12 mouse cellular contexts compared by ENCODE assay signal in the genomic region with DNA sequence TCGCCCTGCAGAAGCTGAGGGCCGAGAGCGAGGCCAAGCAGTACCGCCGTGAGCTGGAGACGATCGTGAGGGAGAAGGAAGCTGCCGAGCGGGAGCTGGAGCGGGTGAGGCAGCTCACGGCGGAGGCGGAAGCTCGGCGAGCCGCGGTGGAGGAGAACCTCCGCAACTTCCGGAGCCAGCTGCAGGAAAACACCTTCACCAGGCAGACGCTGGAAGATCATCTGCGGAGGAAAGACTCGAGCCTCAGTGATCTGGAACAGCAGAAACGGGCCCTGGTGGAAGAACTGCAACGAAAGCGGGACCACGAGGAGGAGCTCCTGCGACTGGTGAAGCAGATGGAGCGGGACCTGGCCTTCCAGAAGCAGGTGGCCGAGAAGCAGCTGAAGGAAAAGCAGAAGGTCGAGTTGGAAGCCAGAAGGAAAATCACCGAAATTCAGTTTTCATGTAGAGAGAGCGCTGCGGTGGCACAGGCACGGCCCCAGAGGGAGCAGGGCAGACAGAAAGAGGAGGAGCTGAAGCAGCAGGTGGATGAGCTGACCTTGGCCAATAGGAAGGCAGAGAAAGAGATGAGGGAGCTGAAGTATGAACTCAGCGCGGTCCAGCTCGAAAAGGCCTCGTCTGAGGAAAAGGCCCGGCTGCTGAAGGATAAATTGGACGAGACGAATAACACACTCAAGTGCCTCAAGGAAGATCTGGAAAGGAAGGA.
DNase-seq lines count a peak whose midpoint lies in the region; ATAC-seq and TF ChIP-seq lines count a peak whose summit lies in the region.
"Had no signal": no experiment of that assay in that cellular context is flagged by ENCODE, and none has a peak within 500 bp of the region (broad histone marks: within the 10 kb centered on the region; RNA-seq: fewer than 3 reads in every experiment).

No protein-coding gene starts in this region.

- no peaks in the 10 kb centered on the region for H3K27me3 ChIP-seq in heart, embryonic 14.5 days (ENCODE audit: control insufficient read depth, insufficient read depth, low read length)
- H3K27me3 ChIP-seq in E14TG2a.4 (ENCODE audit: insufficient read depth, low read length), result no peaks in the 10 kb centered on the region
- H3K27me3 ChIP-seq in embryonic facial prominence, embryonic 13.5 days, result no peaks in the 10 kb centered on the region
- H3K27me3 ChIP-seq in intestine, embryonic 16.5 days (replicated peaks; ENCODE audit: control insufficient read depth, insufficient read depth, low read length), result no peaks in the 10 kb centered on the region

- no peak for ATAC-seq in heart, embryonic 14.5 days (ENCODE audit: insufficient number of reproducible peaks, insufficient read depth, low FRiP score, low read depth)
- ATAC-seq in embryonic facial prominence, embryonic 13.5 days (ENCODE audit: insufficient number of reproducible peaks, insufficient read depth, low FRiP score, low TSS enrichment, low read depth), result no peak
- no peak for ATAC-seq in intestine, embryonic 16.5 days
- no peak for ATAC-seq in monocyte, adult 5-6 weeks (replicated peaks; ENCODE audit: insufficient number of reproducible peaks, low FRiP score, low TSS enrichment, poor library complexity, severe bottlenecking)

- DNase-seq in heart, adult 9 months (ENCODE audit: low spot score in 2 of 2), result no peak
- peak; percentile 57 for DNase-seq in ZHBTc4 (ENCODE audit: low read depth, low spot score)
- no peak for DNase-seq in left cerebral cortex, adult 2 months (ENCODE audit: extremely low spot score in 1 of 2, low spot score in 2 of 2)
- DNase-seq: adrenal gland, postnatal 14 days; kidney, adult 9 months; lung, postnatal 36 days; right cerebral cortex, postnatal 4 days had no signal

- intact Hi-C loops in left cerebral cortex, adult 2 months (cut with DNase I), result no loop called here

- WGBS in heart, embryonic 14.5 days, result 76% methylated on average over 41 of the region's 41 CpGs
- 87% methylated on average over 41 of the region's 41 CpGs for WGBS in embryonic facial prominence, embryonic 13.5 days
- WGBS in intestine, embryonic 16.5 days, result 90% methylated on average over 41 of the region's 41 CpGs

- H3K4me2 ChIP-seq in heart, embryonic 14.5 days (ENCODE audit: low read length), result peak overlapping the region; percentile 2; the same call in 1 of the 2 replicates
- peak overlapping the region; percentile 7; the same call in 1 of the 2 replicates for H3K4me2 ChIP-seq in embryonic facial prominence, embryonic 13.5 days
- no peak overlapping the region for H3K4me2 ChIP-seq in intestine, embryonic 16.5 days (ENCODE audit: low read depth, low read length)

- H3K4me1 ChIP-seq in heart, embryonic 14.5 days (ENCODE audit: control insufficient read depth in 2 of 2, insufficient read depth in 2 of 2, low read length in 2 of 2), result no peaks in the 10 kb centered on the region
- H3K4me1 ChIP-seq in E14TG2a.4 (replicated peaks; ENCODE audit: low read depth, low read length), result peaks cover 46% of the 10 kb centered on the region
- H3K4me1 ChIP-seq in embryonic facial prominence, embryonic 13.5 days, result no peaks in the 10 kb centered on the region
- H3K4me1 ChIP-seq in intestine, embryonic 16.5 days (ENCODE audit: control insufficient read depth, insufficient read depth, low read length), result no peaks in the 10 kb centered on the region

- peak overlapping the region in 1 of 2 experiments; percentile 28; a peak in 2 of 4 replicates for H3K4me3 ChIP-seq in heart, embryonic 14.5 days (ENCODE audit: control insufficient read depth in 1 of 2, insufficient read depth in 1 of 2, low read depth in 1 of 2, low read length in 2 of 2)
- peak overlapping the region; percentile 73 for H3K4me3 ChIP-seq in E14TG2a.4 (replicated peaks; ENCODE audit: low read length)
- no peak overlapping the region; the same call in 1 of the 2 replicates for H3K4me3 ChIP-seq in embryonic facial prominence, embryonic 13.5 days
- H3K4me3 ChIP-seq in intestine, embryonic 16.5 days (ENCODE audit: low read length), result no peak overlapping the region
- no peak overlapping the region for H3K4me3 ChIP-seq in left cerebral cortex, adult 2 months

- H3K9me3 ChIP-seq in heart, embryonic 14.5 days (ENCODE audit: control insufficient read depth, low read length), result no peaks in the 10 kb centered on the region
- H3K9me3 ChIP-seq in E14TG2a.4 (ENCODE audit: low read length), result no peaks in the 10 kb centered on the region
- no peaks in the 10 kb centered on the region for H3K9me3 ChIP-seq in embryonic facial prominence, embryonic 13.5 days
- no peaks in the 10 kb centered on the region for H3K9me3 ChIP-seq in intestine, embryonic 16.5 days (ENCODE audit: control insufficient read depth, low read length)

- no peak for TF ChIP-seq CTCF in E14TG2a.4 (conservative IDR thresholded peaks at IDR 0.05; ENCODE audit: low read length)
- TF ChIP-seq CTCF in left cerebral cortex, adult 2 months (IDR thresholded peaks at IDR 0.05), result no peak

- no peak overlapping the region for H3K27ac ChIP-seq in heart, embryonic 14.5 days (replicated peaks in 1 of 2; ENCODE audit: control insufficient read depth in 1 of 2, insufficient read depth in 1 of 2, low read depth in 2 of 2, low read length in 2 of 2)
- no peak overlapping the region for H3K27ac ChIP-seq in embryonic facial prominence, embryonic 13.5 days
- H3K27ac ChIP-seq in intestine, embryonic 16.5 days (ENCODE audit: low read length), result no peak overlapping the region
- H3K27ac ChIP-seq in left cerebral cortex, adult 2 months, result no peak overlapping the region

- peaks cover 96% of the 10 kb centered on the region for H3K36me3 ChIP-seq in heart, embryonic 14.5 days (ENCODE audit: control insufficient read depth, insufficient read depth, low read length)
- peaks cover 95% of the 10 kb centered on the region for H3K36me3 ChIP-seq in E14TG2a.4 (ENCODE audit: insufficient read depth, low read length)
- H3K36me3 ChIP-seq in embryonic facial prominence, embryonic 13.5 days, result peaks cover 81% of the 10 kb centered on the region
- 0 out of 2 replicates have a peak, but pooled peaks cover 4% of the 10 kb centered on the region for H3K36me3 ChIP-seq in intestine, embryonic 16.5 days (ENCODE audit: control insufficient read depth, insufficient read depth, low read length)

- H3K9ac ChIP-seq in heart, embryonic 14.5 days (ENCODE audit: low read length), result no peak overlapping the region
- no peak overlapping the region for H3K9ac ChIP-seq in embryonic facial prominence, embryonic 13.5 days
- H3K9ac ChIP-seq in intestine, embryonic 16.5 days (ENCODE audit: low read depth, low read length), result no peak overlapping the region
